Mouse (Mus musculus): ENCODE results near the gene Cd79a. TPM values are rescaled to one million over a fixed set of nuclear protein-coding genes. Genes with fewer than 3 reads are reported as not detected.

Cd79a gene
- polyA plus RNA-seq, 1 experiment: 0.31 TPM

DNA sequence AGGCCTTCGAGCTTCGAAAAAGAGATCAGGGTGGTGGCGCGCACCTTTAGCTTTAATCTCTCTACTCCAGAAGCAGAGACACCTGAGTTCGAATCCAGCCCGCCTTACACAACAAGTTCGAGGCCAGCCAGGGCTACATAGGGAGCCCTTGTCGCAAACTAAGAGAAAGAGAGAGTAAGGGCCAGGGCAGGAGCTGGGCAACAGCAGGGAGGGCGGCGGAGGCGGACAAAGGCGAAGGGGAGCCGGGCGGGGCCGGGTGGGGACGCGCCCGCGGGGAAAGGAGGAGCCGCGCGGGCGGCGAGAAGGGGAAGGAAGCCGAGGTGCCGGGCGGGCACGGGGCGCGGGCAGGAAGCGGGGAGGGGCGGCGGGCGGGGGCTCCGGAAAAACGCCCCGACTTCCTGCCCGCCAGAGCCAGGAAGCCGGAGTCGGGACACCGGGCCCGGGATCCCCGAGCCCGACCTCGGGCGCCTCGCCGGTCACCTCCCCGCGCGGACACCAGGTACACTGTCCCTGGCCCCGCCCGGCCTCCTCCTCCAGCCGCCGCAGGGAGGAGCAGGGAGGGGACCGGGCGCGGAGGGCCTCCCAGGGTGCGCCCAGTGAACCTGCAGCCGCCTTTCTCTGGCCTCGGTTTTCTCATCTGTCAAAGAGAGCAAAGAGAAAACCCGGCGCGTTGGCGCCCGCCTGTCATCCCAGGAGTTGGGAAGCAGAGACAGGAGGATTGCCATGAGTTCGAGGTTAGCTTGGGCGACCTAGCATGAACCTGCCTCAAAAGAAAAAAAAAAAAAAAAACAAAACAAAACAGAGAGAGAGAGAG, 5.7 kb downstream of the Cd79a start, which contains the start of gene Arhgef1:
TSS of gene Arhgef1 (plus strand) at position 283 of the 814 bp plus-strand sequence.
- DNase-seq (ENCODE audit: low read depth): peak; percentile 42
- TF ChIP-seq CTCF (IDR thresholded peaks at IDR 0.05; ENCODE audit: borderline replicate concordance, extremely low read depth, insufficient read depth, insufficient read length): no peak
- no peak for TF ChIP-seq POLR2A (IDR thresholded peaks at IDR 0.05; ENCODE audit: borderline replicate concordance, extremely low read depth, insufficient read depth, insufficient read length, poor library complexity, severe bottlenecking)

- DNase-seq (ENCODE audit: low read depth): peak; percentile 12
- TF ChIP-seq POLR2A (IDR thresholded peaks at IDR 0.05; ENCODE audit: borderline replicate concordance, extremely low read depth, insufficient read depth, insufficient read length, poor library complexity, severe bottlenecking): no peak
- TF ChIP-seq CTCF (IDR thresholded peaks at IDR 0.05; ENCODE audit: borderline replicate concordance, extremely low read depth, insufficient read depth, insufficient read length): no peak
Measured at GRCm38 (mm10) chr7:24903444-24903825, 6.3 kb downstream of the Cd79a start.

DNA sequence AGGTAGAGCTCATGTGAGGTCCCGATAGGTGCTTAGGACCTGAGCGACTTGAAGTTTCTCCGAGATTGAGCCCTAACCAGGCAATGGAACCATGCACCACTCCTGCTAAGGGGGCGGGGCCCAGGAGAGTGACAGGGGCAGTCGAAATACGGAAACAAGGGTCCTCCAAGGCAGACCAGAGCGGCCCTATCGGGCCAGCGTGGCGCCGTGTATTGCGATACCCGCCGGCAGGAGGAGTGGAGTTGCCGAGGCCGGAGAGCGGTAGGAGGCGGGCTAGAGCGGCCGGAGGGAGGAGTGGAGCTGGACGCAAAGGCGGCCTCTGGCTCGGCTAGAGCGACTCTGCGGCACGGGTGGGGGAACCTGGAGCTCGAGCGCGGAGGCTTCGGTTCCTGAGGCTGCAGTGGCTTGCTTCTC, 6.9 kb downstream of the Cd79a start:
- TF ChIP-seq POLR2A (IDR thresholded peaks at IDR 0.05; ENCODE audit: borderline replicate concordance, extremely low read depth, insufficient read depth, insufficient read length, poor library complexity, severe bottlenecking): no peak; the same call in 1 of the 2 replicates
- TF ChIP-seq CTCF (IDR thresholded peaks at IDR 0.05; ENCODE audit: borderline replicate concordance, extremely low read depth, insufficient read depth, insufficient read length): peak; percentile 23; the same call in 1 of the 2 replicates
- DNase-seq (ENCODE audit: low read depth): peak; percentile 100

DNA sequence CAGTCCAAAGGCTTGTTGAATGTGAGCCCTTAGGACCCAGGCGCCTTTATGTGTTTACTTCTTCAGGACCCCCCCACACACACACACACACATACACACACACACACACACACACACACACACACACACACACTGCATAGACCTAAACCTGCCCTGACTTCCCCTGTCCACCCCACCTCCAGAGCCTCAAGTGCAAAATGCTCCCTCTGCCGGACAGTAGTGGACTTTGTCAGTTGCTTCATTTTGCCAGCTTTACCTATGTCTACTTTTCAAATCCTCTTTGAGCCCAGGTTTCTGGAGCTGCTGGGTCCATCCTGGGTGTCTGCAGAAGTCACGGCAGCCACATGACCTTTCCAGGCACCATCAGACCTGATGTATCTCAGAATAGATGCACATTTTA, 7.8 kb downstream of the Cd79a start:
- no peak for TF ChIP-seq POLR2A (IDR thresholded peaks at IDR 0.05; ENCODE audit: borderline replicate concordance, extremely low read depth, insufficient read depth, insufficient read length, poor library complexity, severe bottlenecking)
- TF ChIP-seq CTCF (IDR thresholded peaks at IDR 0.05; ENCODE audit: borderline replicate concordance, extremely low read depth, insufficient read depth, insufficient read length): peak; percentile 75
- peak; percentile 80 for DNase-seq (ENCODE audit: low read depth)

DNA sequence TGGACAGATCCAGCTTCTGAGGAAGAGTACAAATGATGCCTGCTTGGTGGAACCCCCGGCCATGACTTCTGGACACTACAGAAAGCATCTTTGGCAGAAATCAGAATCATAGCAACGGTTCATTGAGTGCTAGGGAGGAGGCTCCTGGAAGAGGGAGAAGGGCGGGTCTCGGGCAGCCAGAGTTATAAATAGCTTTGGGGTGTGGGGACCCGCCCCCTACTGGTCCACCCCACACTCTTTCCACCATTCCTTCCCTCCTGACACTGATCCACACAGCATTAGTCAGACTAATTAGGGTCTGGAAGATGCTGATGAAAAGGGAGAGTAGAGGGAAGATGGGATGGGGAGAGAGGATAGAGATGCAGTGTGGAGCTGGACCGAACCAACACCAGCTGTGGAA, 9.4 kb downstream of the Cd79a start:
- TF ChIP-seq CTCF (IDR thresholded peaks at IDR 0.05; ENCODE audit: borderline replicate concordance, extremely low read depth, insufficient read depth, insufficient read length): no peak
- no peak for TF ChIP-seq POLR2A (IDR thresholded peaks at IDR 0.05; ENCODE audit: borderline replicate concordance, extremely low read depth, insufficient read depth, insufficient read length, poor library complexity, severe bottlenecking)
- no peak for DNase-seq (ENCODE audit: low read depth)

GRCm38 (mm10) chr7:24907211-24907748, 10.1 kb downstream of the Cd79a start:
- DNase-seq (ENCODE audit: low read depth): no peak
- TF ChIP-seq POLR2A (IDR thresholded peaks at IDR 0.05; ENCODE audit: borderline replicate concordance, extremely low read depth, insufficient read depth, insufficient read length, poor library complexity, severe bottlenecking) (no peak), CTCF (IDR thresholded peaks at IDR 0.05; ENCODE audit: borderline replicate concordance, extremely low read depth, insufficient read depth, insufficient read length) (no peak)

DNA sequence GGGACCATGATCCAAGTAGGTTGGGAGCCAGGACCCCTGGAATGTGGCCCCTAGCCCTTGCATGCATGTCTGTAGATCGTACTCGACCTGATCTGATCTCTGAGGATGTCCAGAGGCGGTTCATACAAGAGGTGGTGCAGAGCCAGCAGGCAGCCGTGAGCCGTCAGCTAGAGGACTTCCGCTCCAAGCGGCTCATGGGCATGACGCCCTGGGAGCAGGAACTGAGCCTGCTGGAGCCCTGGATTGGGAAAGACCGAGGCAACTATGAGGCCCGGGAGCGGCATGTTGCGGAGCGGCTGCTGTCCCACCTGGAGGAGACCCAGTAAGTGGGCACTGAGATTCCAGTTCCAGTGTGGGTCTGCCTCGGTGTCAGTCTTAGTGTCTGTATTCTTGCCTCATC, 15.3 kb downstream of the Cd79a start:
- TF ChIP-seq POLR2A (IDR thresholded peaks at IDR 0.05; ENCODE audit: borderline replicate concordance, extremely low read depth, insufficient read depth, insufficient read length, poor library complexity, severe bottlenecking) (no peak), CTCF (IDR thresholded peaks at IDR 0.05; ENCODE audit: borderline replicate concordance, extremely low read depth, insufficient read depth, insufficient read length) (no peak)
- DNase-seq (ENCODE audit: low read depth): no peak

DNA sequence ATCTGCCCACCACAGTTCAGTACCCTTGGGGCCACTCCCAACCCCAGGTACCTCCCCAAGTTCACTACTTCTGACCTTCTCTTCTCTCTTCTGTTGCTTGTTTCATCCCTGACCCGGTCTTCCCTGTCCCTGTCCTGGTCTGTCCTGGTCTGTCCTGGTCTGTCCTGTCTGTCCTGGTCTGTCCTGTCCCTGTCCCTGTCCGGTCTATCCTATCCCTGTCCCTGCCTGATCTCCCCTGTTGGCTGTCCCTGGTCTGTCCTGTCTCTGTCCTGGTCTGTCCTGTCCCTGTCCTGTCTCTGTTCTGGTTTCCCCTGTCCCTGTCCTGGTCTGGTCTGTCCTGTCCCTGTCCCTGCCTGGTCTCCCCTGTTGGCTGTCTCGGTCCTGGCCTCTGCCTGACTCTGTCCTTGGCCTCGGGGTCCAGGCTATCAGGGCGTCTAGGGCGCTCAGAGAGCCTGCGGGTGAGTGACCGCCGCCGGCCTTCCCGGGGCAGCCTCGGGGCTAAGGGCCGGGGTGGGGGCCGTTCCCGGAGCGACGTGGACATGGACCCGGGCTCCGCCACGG, 21.7 kb downstream of the Cd79a start:
- DNase-seq (ENCODE audit: low read depth): no peak
- TF ChIP-seq POLR2A (IDR thresholded peaks at IDR 0.05; ENCODE audit: borderline replicate concordance, extremely low read depth, insufficient read depth, insufficient read length, poor library complexity, severe bottlenecking) (no peak), CTCF (IDR thresholded peaks at IDR 0.05; ENCODE audit: borderline replicate concordance, extremely low read depth, insufficient read depth, insufficient read length) (no peak)

GRCm38 (mm10) chr7:24919728-24920127, 22.5 kb downstream of the Cd79a start:
- TF ChIP-seq POLR2A (IDR thresholded peaks at IDR 0.05; ENCODE audit: borderline replicate concordance, extremely low read depth, insufficient read depth, insufficient read length, poor library complexity, severe bottlenecking): no peak
- no peak for TF ChIP-seq CTCF (IDR thresholded peaks at IDR 0.05; ENCODE audit: borderline replicate concordance, extremely low read depth, insufficient read depth, insufficient read length)
- DNase-seq (ENCODE audit: low read depth): no peak

DNA sequence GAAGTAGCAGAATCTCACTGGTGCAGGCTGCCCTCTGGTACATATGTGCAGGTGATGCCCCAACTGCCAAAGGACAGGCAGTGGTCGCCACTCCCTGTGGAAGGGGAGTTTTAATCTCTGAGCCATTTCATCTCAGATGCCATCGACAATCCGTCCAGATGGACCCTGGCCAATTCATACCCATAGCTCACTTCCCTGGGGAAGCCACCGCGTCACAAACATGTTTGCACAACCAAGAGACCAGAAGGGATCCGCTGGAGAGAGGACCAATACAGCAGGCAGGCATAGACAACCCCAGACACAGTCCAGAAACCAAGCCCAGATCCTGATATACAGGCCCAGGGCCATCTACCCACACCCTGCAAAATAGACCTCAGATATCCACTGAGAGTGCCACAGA, 33.3 kb downstream of the Cd79a start:
- TF ChIP-seq CTCF (IDR thresholded peaks at IDR 0.05; ENCODE audit: borderline replicate concordance, extremely low read depth, insufficient read depth, insufficient read length) (no peak), POLR2A (IDR thresholded peaks at IDR 0.05; ENCODE audit: borderline replicate concordance, extremely low read depth, insufficient read depth, insufficient read length, poor library complexity, severe bottlenecking) (no peak)
- no peak for DNase-seq (ENCODE audit: low read depth)

GRCm38 (mm10) chr7:24931651-24932050, 34.5 kb downstream of the Cd79a start:
- TF ChIP-seq CTCF (IDR thresholded peaks at IDR 0.05; ENCODE audit: borderline replicate concordance, extremely low read depth, insufficient read depth, insufficient read length) (no peak), POLR2A (IDR thresholded peaks at IDR 0.05; ENCODE audit: borderline replicate concordance, extremely low read depth, insufficient read depth, insufficient read length, poor library complexity, severe bottlenecking) (no peak)
- no peak for DNase-seq (ENCODE audit: low read depth)

All from brain, embryonic 14.5 days (tissue).